Mouse (Mus musculus): ENCODE data around the gene Adcy2. TPM values are rescaled to one million over a fixed set of nuclear protein-coding genes. Genes with fewer than 3 reads are reported as not detected.

Gene Adcy2
- polyA plus RNA-seq (2015; fragmentation: Nextera tagmentation; extraction: Ambion mirVana), result 4.7 and 4.8 TPM in 2 replicates

DNA sequence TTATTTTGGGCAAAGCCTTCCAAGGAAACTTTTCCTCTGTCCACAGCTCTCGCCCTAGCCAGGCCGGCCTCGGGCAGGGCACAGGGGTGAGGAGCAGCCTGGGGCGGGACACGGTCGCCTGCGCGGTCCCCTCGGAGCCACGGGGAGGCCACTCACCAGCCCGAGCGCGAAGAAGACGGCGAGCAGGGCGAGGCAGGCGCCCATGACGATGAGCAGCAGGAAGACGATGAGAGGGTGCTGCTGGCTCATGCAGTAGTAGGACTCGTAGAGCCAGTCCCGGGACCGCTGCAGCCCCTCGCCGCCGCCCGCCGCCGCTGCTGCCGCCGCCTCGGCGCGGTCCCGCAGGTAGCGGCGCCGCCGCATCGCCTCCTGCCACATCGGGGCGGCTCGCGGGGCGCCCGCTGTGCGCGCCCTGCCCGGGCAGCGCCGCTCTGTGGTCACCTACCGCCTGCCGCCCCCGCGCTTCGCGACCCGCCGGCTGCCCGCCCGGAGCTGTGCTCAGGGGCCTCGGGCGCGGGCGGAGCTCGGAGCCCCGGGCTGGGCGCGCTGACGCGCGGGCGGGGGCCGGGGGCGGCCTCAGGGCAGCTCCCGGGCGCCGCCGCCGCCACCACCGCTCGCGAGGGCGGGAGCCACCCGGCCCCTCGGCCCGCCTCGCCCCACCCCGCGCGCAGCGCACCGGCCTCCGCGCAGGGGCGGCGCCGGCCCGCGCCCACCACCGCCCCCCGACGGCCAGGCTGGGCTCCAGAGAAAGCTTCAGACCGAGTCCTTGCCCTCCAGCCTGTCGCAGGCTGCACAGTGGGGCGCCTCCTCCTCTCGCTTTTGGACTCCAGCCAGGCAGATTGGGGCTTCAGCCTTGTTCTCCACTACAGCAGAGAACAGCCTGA is at the start of gene Adcy2:
Gene Adcy2, minus strand, starts transcription at position 624 of the 884 bp plus-strand sequence.
- Histone ChIP-seq H3K4me1 (replicated peaks) (0 out of 2 replicates have a peak, but pooled peaks cover 9% of the 10 kb centered on the region), H3K9me3 (no peaks in the 10 kb centered on the region), H3K4me2 (replicated peaks) (peak within 1 kb of the TSS; percentile 94), H3K36me3 (no peaks in the 10 kb centered on the region), H3K4me3 (replicated peaks) (peak within 1 kb of the TSS; percentile 70), H3K9ac (peak within 1 kb of the TSS; percentile 62), H3K27me3 (replicated peaks) (no peaks in the 10 kb centered on the region; the same call in 1 of the 2 replicates), H3K27ac (peak within 1 kb of the TSS; percentile 56)
- peak; percentile 91 for ATAC-seq
- under 1% methylated on average over 72 of the region's 106 CpGs for WGBS

DNA sequence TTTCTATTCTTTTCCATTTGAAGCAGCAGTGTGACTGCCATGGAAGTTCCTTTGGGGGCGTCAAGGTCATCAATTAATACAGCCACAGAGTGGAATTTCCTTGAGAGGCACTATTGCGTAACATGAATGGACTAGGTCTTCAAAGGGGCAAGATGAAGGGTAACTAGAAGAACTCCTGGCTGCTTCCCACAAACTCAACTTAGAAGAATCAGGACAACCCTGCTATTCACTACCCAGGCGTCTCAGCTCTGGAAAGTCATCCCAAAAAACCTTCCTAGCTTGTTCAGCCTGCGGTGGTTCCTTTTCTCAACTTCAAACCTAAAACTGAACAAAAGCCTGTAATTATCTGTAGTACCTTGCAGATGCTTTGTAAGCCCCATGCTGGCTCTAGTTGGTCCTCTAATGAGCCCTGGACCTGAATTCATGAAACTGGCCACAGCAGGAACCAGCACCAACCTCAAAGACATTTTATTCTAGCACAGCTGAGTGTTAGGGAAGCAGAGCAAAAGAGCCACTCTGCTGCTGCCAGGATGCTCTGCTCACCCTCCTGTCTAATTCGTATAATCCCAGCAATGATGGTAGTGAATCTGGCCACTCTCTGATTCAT is 37.8 kb upstream of the Adcy2 start:
- Histone ChIP-seq H3K4me1 (replicated peaks) (no peaks in the 10 kb centered on the region), H3K4me2 (replicated peaks) (no peak overlapping the region), H3K27me3 (replicated peaks) (no peaks in the 10 kb centered on the region), H3K9ac (no peak overlapping the region), H3K27ac (no peak overlapping the region), H3K9me3 (no peaks in the 10 kb centered on the region), H3K36me3 (no peaks in the 10 kb centered on the region), H3K4me3 (replicated peaks) (no peak overlapping the region)
- 86% methylated on average over 5 of the region's 5 CpGs for WGBS
- no peak for ATAC-seq

DNA sequence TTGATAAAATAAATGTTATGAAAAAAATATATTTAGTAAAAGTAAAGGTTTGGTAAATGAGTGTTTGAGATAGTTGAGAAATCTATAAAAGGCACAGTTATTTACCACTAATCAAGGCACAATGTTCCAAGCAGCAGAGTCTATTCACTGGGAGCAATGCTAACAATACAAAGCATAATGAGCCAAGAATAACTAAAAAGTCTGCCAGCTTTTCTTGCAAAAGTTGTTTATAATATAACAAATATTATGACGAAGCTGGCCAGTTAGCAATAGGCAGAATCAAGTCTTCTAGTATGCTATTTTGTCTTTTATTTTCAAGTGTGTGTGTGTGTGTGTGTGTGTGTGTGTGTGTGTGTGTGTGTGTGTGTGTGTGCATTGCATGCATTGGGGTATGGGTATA is 35.3 kb upstream of the Adcy2 start:
- WGBS, result 61% methylated on average over 1 of the region's 1 CpGs
- Histone ChIP-seq H3K4me1 (replicated peaks) (no peaks in the 10 kb centered on the region), H3K27ac (no peak overlapping the region), H3K27me3 (replicated peaks) (no peaks in the 10 kb centered on the region), H3K9me3 (no peaks in the 10 kb centered on the region), H3K4me2 (replicated peaks) (no peak overlapping the region), H3K9ac (no peak overlapping the region), H3K36me3 (no peaks in the 10 kb centered on the region), H3K4me3 (replicated peaks) (no peak overlapping the region)
- ATAC-seq, result no peak

DNA sequence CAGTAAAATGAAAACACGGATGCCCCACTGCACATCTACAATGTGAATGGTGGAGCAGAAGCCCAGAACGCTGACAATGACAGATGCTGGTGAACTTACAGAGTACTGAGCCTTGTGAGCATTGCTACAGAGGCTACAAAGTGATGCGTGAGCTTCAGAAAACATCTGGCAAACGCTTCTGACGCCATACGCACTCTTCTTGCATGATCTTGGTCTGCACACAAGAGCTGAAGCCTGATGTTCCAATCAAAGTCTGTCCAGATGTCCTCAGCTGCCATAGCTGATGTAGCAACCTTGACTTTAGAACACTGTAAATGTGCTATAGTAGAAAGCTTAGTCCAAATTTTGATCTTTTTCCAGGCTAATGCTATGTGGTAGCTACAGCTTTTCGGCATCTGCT is 34.2 kb upstream of the Adcy2 start:
- Histone ChIP-seq H3K27ac (no peak overlapping the region), H3K4me2 (replicated peaks) (no peak overlapping the region), H3K9ac (no peak overlapping the region), H3K9me3 (no peaks in the 10 kb centered on the region), H3K4me3 (replicated peaks) (no peak overlapping the region), H3K4me1 (replicated peaks) (no peaks in the 10 kb centered on the region), H3K36me3 (no peaks in the 10 kb centered on the region), H3K27me3 (replicated peaks) (no peaks in the 10 kb centered on the region)
- ATAC-seq, result no peak
- WGBS, result 63% methylated on average over 7 of the region's 7 CpGs

DNA sequence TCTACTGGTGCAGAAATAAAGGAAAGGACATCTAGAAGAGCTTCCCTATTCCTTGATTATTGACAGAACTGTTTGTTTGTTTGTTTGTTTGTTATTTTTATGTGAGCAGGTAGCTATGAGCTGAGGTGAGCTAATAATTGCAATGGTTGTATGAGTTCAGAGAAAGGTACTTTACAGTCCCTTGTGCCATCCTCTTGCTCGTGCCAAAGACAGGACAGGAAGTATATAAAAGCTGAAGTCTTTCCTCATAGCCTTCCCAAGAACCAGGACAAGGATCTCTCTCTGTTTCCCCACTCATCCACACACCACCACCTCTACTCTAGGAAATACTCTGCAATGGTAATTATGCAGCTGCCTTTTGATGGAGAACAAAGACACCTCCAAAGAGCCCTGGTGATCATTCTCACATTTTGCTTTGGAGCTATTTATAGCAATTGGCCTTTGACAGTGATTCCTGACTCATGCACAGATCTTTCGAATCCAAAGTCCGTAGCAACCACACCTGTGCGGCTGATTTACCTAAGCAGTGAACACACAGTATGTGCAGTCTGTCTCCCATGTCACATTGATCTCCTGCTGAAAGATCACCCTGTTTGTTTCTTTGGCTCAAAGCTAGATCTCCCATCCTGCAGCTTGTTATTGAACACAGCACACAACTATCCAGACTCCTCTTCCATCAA is 29.9 kb upstream of the Adcy2 start:
- no peak overlapping the region for H3K4me3 ChIP-seq (replicated peaks)
- no peaks in the 10 kb centered on the region for H3K27me3 ChIP-seq (replicated peaks)
- whole genome bisulfite sequencing, result 61% methylated on average over 4 of the region's 4 CpGs
- H3K9ac ChIP-seq, result no peak overlapping the region
- H3K36me3 ChIP-seq, result no peaks in the 10 kb centered on the region
- H3K27ac ChIP-seq, result no peak overlapping the region
- no peak overlapping the region for H3K4me2 ChIP-seq (replicated peaks)
- ATAC-seq, result peak; percentile 98
- H3K4me1 ChIP-seq (replicated peaks), result no peaks in the 10 kb centered on the region
- H3K9me3 ChIP-seq, result no peaks in the 10 kb centered on the region

DNA sequence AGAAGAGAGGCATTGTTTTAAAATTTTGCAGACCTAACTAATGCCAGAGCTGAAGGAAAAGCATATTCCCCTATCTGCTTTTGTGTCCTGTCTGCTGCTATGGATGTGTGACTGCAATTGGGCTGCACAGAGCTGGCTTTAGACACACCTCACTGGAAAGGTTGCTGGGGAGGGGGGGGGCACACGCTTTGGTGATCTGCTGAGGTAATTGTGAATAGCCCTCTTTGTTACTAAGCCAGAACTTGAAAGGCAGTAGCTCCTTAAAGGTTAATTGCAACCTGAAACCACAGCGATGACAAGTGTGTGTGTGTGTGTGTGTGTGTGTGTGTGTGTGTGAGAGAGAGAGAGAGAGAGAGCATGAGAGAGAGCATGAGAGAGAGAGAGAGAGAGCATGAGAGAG is 25.6 kb upstream of the Adcy2 start:
- H3K9ac ChIP-seq, result no peak overlapping the region
- no peak overlapping the region for H3K4me3 ChIP-seq (replicated peaks)
- no peaks in the 10 kb centered on the region for H3K4me1 ChIP-seq (replicated peaks)
- H3K4me2 ChIP-seq (replicated peaks), result no peak overlapping the region
- no peak for ATAC-seq
- H3K36me3 ChIP-seq, result no peaks in the 10 kb centered on the region
- no peaks in the 10 kb centered on the region for H3K9me3 ChIP-seq
- WGBS, result 48% methylated on average over 2 of the region's 2 CpGs
- H3K27ac ChIP-seq, result no peak overlapping the region
- no peaks in the 10 kb centered on the region for H3K27me3 ChIP-seq (replicated peaks)

DNA sequence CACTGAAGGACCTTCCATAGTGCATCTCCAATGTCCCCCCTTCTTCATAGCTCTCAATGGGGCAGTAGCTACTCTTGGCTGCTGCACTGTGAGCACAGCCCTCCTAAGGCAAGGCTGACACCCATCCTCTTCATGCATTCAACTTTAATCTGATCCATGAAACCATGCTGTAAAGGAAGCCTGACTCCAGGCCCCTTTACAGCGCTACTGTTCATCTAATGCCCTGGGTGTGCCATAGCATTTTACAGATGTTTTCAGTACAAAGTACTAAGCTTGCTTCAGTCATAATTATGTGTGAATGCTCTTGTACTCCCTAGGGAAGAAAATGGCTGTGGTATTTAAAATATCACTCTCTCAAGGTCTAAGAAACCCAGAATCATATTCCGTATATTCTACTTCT is 23.9 kb upstream of the Adcy2 start:
- Histone ChIP-seq H3K4me3 (replicated peaks) (no peak overlapping the region), H3K27ac (no peak overlapping the region), H3K27me3 (replicated peaks) (no peaks in the 10 kb centered on the region), H3K4me1 (replicated peaks) (no peaks in the 10 kb centered on the region), H3K36me3 (no peaks in the 10 kb centered on the region), H3K9me3 (no peaks in the 10 kb centered on the region), H3K9ac (no peak overlapping the region), H3K4me2 (replicated peaks) (no peak overlapping the region)
- 0 out of 2 replicates have a peak, but pooled peaks have one; percentile 61 for ATAC-seq
- WGBS, result 96% methylated on average over 2 of the region's 2 CpGs

DNA sequence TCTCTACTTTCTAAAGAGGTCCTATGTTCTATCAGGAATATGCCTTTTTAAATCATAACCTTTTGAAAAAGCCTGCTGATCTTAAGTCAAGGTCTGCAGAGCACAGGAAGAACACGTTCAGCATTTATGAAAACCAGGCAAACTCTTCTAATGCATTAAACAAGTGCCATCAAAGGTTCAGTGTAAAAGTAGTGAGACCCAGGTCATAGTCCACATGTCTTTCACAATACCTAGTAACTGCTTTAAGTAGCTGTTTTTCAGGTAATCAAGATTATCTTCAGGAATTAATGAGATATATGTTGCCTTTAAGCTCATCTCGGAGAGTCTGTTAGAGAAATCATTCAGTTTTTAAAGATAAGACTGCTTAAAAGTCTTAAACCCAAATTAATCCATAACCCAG is 21.2 kb upstream of the Adcy2 start:
- no peaks in the 10 kb centered on the region for H3K27me3 ChIP-seq (replicated peaks)
- H3K9ac ChIP-seq, result no peak overlapping the region
- 60% methylated on average over 2 of the region's 2 CpGs for WGBS
- no peak overlapping the region for H3K4me2 ChIP-seq (replicated peaks)
- H3K4me1 ChIP-seq (replicated peaks), result no peaks in the 10 kb centered on the region
- H3K9me3 ChIP-seq, result no peaks in the 10 kb centered on the region
- H3K27ac ChIP-seq, result no peak overlapping the region
- no peak for ATAC-seq
- H3K36me3 ChIP-seq, result no peaks in the 10 kb centered on the region
- no peak overlapping the region for H3K4me3 ChIP-seq (replicated peaks)

DNA sequence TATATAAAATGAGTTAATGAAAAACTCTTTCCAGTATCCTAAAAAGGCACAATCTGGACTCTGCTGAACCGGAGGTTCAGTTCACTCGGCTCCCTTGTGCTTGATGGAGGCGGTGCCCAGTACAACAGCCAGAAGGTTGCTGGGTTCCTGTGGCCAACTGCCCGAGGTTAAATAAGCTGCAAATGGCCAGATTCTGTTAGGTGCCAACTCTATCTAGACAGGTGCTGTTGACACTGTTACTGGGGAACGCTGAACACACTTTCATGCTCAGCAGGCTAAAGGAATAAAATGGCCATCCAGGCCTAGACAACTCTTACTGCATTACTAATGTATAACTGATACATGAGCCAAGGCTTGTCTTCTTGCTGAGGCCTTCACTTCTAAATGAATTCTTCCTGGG is 7.6 kb upstream of the Adcy2 start:
- no peak for ATAC-seq
- 71% methylated on average over 5 of the region's 5 CpGs for WGBS
- no peak overlapping the region for H3K4me2 ChIP-seq (replicated peaks)
- no peaks in the 10 kb centered on the region for H3K9me3 ChIP-seq
- no peak overlapping the region for H3K9ac ChIP-seq
- no peaks in the 10 kb centered on the region for H3K4me1 ChIP-seq (replicated peaks)
- no peaks in the 10 kb centered on the region for H3K36me3 ChIP-seq
- no peaks in the 10 kb centered on the region for H3K27me3 ChIP-seq (replicated peaks)
- no peak overlapping the region for H3K27ac ChIP-seq
- H3K4me3 ChIP-seq (replicated peaks), result no peak overlapping the region

DNA sequence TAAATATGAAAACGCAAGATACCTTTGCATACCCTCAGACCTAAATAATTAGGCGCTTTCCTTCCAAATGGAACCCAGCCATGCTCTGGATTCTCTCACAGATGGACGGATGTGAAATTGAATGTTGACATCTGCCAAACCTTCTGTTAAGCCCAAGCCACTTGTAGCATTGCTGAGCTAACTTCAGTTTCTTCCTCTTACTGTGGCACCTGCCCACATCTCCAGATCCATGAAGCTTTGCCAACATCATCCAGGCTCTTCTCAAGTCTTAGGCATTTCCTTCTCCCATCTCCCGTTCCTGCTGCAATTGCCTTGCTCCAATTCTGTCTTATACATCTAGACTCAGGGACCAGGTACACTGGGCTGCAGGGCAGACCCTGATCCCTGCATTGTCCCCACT is 6.8 kb upstream of the Adcy2 start:
- 82% methylated on average over 4 of the region's 4 CpGs for WGBS
- Histone ChIP-seq H3K36me3 (no peaks in the 10 kb centered on the region), H3K27me3 (replicated peaks) (no peaks in the 10 kb centered on the region), H3K27ac (no peak overlapping the region), H3K4me2 (replicated peaks) (no peak overlapping the region), H3K9ac (no peak overlapping the region), H3K4me1 (replicated peaks) (no peaks in the 10 kb centered on the region), H3K9me3 (no peaks in the 10 kb centered on the region), H3K4me3 (replicated peaks) (no peak overlapping the region)
- ATAC-seq, result no peak

DNA sequence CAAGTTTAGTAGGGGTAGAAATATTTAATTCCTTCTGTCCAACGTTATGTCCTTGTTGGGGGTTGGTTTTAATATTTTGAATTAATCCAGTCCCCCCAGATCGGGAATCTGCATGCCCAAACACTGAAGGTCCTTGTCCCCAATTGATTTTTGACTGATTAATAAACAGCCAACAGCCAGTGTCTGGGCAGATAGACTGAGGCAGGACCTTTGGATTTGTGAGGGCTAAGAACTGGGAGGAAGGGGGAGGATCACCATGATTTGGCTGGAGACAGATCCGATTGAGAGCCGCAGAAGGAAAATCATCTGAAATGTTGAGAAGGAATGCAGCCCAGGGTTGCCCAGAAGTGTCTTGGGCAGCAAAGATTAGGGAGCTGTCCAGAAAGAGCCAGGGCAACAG is 5.1 kb upstream of the Adcy2 start:
- WGBS, result 80% methylated on average over 4 of the region's 4 CpGs
- no peaks in the 10 kb centered on the region for H3K4me1 ChIP-seq (replicated peaks)
- no peaks in the 10 kb centered on the region; the same call in 1 of the 2 replicates for H3K27me3 ChIP-seq (replicated peaks)
- H3K9me3 ChIP-seq, result no peaks in the 10 kb centered on the region
- no peaks in the 10 kb centered on the region for H3K36me3 ChIP-seq
- no peak for ATAC-seq
- no peak overlapping the region for H3K9ac ChIP-seq
- no peak overlapping the region for H3K4me2 ChIP-seq (replicated peaks)
- no peak overlapping the region for H3K27ac ChIP-seq
- no peak overlapping the region for H3K4me3 ChIP-seq (replicated peaks)

DNA sequence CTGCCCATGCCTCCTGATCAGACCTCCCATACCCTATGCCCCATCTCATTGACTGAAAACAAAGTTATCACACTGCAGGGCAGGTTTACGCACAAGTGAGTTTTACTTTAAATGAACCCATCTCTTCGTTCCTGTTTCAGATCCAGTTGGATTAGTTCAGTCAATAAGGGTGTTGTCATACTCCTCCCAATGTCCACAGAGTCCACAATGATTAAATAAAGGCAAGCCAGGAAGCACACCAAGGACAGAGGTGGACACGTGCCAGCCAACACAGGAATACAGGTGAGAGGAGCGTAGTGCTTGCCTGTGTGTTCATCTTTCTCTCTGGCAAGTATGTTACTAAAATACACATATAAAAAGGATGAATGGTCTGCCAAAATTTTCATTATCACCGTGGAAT is 3.3 kb upstream of the Adcy2 start:
- H3K9me3 ChIP-seq, result no peaks in the 10 kb centered on the region
- 0 out of 2 replicates have a peak, but pooled peaks cover 9% of the 10 kb centered on the region for H3K4me1 ChIP-seq (replicated peaks)
- 52% methylated on average over 5 of the region's 5 CpGs for WGBS
- no peak overlapping the region for H3K27ac ChIP-seq
- ATAC-seq, result peak; percentile 50
- no peak overlapping the region for H3K4me3 ChIP-seq (replicated peaks)
- H3K9ac ChIP-seq, result no peak overlapping the region
- H3K4me2 ChIP-seq (replicated peaks), result no peak overlapping the region
- H3K27me3 ChIP-seq (replicated peaks), result no peaks in the 10 kb centered on the region; the same call in 1 of the 2 replicates
- H3K36me3 ChIP-seq, result no peaks in the 10 kb centered on the region
